Mouse (Mus musculus): ENCODE measurements around the gene Rad54l2. TPM values are rescaled to one million over a fixed set of nuclear protein-coding genes. Genes with fewer than 3 reads are reported as not detected.

The Rad54l2 gene
- total and polyA plus RNA-seq, 2 experiments = 8.1 to 21.5 TPM

DNA sequence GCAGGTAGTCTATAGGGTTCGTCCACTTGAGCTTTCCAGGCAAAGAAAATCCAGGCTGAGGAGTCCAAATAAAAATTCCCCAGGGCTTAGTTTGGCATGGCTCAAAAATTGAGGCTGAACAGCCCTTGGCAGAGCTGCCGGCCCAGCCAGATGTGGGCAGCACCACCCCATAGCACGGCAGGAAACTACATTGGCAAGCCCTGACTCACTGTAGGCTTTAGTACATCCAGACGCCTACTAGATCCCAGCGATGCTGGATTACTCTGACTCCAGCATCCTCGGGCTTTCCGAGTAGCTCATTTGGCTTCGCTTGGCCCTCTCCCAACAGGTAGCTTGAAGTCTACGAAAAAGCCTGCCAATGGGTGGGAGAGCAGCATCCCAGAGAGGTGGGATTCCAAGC lies 108.0 kb downstream of the Rad54l2 start:
- Histone ChIP-seq H3K79me2 (ENCODE audit: control insufficient read depth, insufficient read depth, low read length) (no peaks in the 10 kb centered on the region; the same call in 1 of the 2 replicates), H3K9ac (ENCODE audit: low read depth, low read length) (no peak overlapping the region), H3K4me3 (ENCODE audit: insufficient read depth, low read depth, low read length) (no peak overlapping the region), H3K4me1 (ENCODE audit: control insufficient read depth, insufficient read depth, low read length) (peaks cover 13% of the 10 kb centered on the region), H3K27ac (replicated peaks; ENCODE audit: insufficient read depth, low read depth, low read length) (no peak overlapping the region), H3K27me3 (ENCODE audit: control insufficient read depth, insufficient read depth, low read length) (no peaks in the 10 kb centered on the region), H3K36me3 (ENCODE audit: control insufficient read depth, insufficient read depth, low read length) (peaks cover 6% of the 10 kb centered on the region)
- WGBS = 93% methylated on average over 9 of the region's 9 CpGs
- TF ChIP-seq POLR2A (IDR thresholded peaks at IDR 0.05; ENCODE audit: extremely low read depth, insufficient read depth, low read length) (no peak), CTCF (IDR thresholded peaks at IDR 0.05; ENCODE audit: low read depth, low read length) (no peak)
- DNase-seq (ENCODE audit: extremely low read depth, low read depth, low spot score) = no peak

DNA sequence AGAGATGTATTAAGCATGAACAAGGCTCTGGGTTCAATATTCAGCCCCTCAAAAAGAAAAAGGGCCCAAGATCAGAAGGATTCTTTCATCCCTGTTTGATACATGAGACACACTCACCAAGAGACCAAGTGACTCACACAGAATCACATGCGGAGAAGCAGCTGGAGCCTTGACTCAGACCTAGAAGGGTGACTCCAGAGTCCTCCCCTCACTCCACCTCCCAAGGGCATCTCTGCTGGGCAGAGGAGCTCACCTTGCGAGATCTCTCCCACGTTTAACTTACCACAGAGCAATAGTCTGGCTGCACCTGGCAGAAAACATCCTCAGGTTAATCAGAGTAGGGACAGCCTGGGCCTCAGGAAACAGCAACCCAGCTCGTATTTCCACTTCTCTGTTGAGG lies 110.8 kb downstream of the Rad54l2 start:
- Histone ChIP-seq H3K4me3 (ENCODE audit: insufficient read depth, low read depth, low read length) (no peak overlapping the region), H3K27ac (replicated peaks; ENCODE audit: insufficient read depth, low read depth, low read length) (no peak overlapping the region), H3K27me3 (ENCODE audit: control insufficient read depth, insufficient read depth, low read length) (no peaks in the 10 kb centered on the region), H3K79me2 (ENCODE audit: control insufficient read depth, insufficient read depth, low read length) (no peaks in the 10 kb centered on the region; the same call in 1 of the 2 replicates), H3K9ac (ENCODE audit: low read depth, low read length) (no peak overlapping the region), H3K4me1 (ENCODE audit: control insufficient read depth, insufficient read depth, low read length) (peaks cover 6% of the 10 kb centered on the region), H3K36me3 (ENCODE audit: control insufficient read depth, insufficient read depth, low read length) (peaks cover 6% of the 10 kb centered on the region)
- DNase-seq (ENCODE audit: extremely low read depth, low read depth, low spot score) = no peak
- 90% methylated on average over 4 of the region's 4 CpGs for WGBS
- no peak for TF ChIP-seq CTCF (IDR thresholded peaks at IDR 0.05; ENCODE audit: low read depth, low read length)
- no peak for TF ChIP-seq POLR2A (IDR thresholded peaks at IDR 0.05; ENCODE audit: extremely low read depth, insufficient read depth, low read length)

DNA sequence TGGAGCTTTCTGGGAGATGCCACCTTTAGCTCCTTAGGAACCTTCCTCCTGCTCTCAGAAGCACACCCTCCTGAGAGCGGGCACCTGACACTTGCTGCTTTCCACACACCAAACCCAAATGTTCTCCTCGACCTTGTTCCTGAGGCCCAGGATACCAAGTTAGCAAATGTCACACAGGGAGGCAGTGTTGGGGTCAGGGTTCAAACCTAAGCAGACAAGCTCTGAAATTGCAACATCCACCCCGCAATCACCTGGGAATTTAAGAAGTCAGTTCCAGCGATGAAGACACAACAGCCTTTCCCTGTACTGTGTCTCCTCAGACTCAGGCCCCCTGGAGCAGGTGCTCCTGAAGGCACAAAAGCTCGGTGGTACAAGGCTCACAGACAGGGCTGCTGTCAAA lies 111.3 kb downstream of the Rad54l2 start:
- Histone ChIP-seq H3K36me3 (ENCODE audit: control insufficient read depth, insufficient read depth, low read length) (peaks cover 11% of the 10 kb centered on the region), H3K27me3 (ENCODE audit: control insufficient read depth, insufficient read depth, low read length) (no peaks in the 10 kb centered on the region), H3K4me3 (ENCODE audit: insufficient read depth, low read depth, low read length) (no peak overlapping the region), H3K27ac (replicated peaks; ENCODE audit: insufficient read depth, low read depth, low read length) (peak overlapping the region; percentile 37; the same call in 1 of the 2 replicates), H3K79me2 (ENCODE audit: control insufficient read depth, insufficient read depth, low read length) (no peaks in the 10 kb centered on the region; the same call in 1 of the 2 replicates), H3K9ac (ENCODE audit: low read depth, low read length) (no peak overlapping the region), H3K4me1 (ENCODE audit: control insufficient read depth, insufficient read depth, low read length) (peaks cover 6% of the 10 kb centered on the region)
- 34% methylated on average over 5 of the region's 5 CpGs for WGBS
- TF ChIP-seq POLR2A (IDR thresholded peaks at IDR 0.05; ENCODE audit: extremely low read depth, insufficient read depth, low read length) = no peak
- TF ChIP-seq CTCF (IDR thresholded peaks at IDR 0.05; ENCODE audit: low read depth, low read length) = no peak
- peak; percentile 86 for DNase-seq (ENCODE audit: extremely low read depth, low read depth, low spot score)

DNA sequence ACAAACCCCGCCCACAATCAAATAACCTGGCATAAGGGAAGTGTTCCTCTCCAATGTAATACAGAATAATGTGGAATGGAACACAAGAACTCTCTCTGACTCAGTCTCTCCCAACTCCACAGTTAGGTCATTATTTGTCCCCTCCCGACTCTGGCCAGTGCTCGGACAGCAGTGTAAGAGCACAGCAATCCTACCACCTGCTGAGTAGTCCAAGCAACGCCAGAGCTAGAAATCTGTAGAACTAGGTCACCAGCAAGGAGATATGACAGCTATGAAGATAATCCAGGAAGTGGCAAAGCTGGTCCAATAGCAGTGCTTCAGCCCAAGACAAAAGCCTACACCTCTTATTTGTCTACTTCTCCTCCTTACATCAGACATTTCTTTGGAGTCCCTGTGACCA lies 112.4 kb downstream of the Rad54l2 start:
- Histone ChIP-seq H3K4me3 (ENCODE audit: insufficient read depth, low read depth, low read length) (no peak overlapping the region), H3K4me1 (ENCODE audit: control insufficient read depth, insufficient read depth, low read length) (peaks cover 6% of the 10 kb centered on the region), H3K79me2 (ENCODE audit: control insufficient read depth, insufficient read depth, low read length) (no peaks in the 10 kb centered on the region; the same call in 1 of the 2 replicates), H3K27ac (replicated peaks; ENCODE audit: insufficient read depth, low read depth, low read length) (no peak overlapping the region), H3K27me3 (ENCODE audit: control insufficient read depth, insufficient read depth, low read length) (no peaks in the 10 kb centered on the region), H3K9ac (ENCODE audit: low read depth, low read length) (no peak overlapping the region), H3K36me3 (ENCODE audit: control insufficient read depth, insufficient read depth, low read length) (peaks cover 13% of the 10 kb centered on the region; the same call in 1 of the 2 replicates)
- DNase-seq (ENCODE audit: extremely low read depth, low read depth, low spot score) = no peak
- TF ChIP-seq POLR2A (IDR thresholded peaks at IDR 0.05; ENCODE audit: extremely low read depth, insufficient read depth, low read length) (no peak), CTCF (IDR thresholded peaks at IDR 0.05; ENCODE audit: low read depth, low read length) (no peak)
- 91% methylated on average over 4 of the region's 4 CpGs for WGBS

DNA sequence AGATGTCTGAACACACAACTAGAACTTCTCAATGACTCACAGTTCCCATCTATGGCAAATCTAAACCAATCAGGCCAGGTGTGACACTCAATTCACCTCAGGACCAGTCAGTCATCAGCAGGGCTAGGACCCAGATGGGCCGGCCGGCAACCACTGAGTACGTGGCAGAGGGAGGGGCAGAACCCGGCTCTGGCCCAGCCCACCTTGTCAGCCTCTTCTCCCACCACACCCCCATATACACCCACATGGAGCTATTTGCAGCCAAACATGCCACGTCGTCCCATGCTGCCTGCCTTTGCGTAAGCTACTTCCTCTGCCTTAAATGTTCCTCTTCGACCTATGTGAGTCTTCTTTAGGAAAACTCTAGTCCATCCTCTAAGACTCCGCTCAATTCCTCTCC lies 113.0 kb downstream of the Rad54l2 start:
- Histone ChIP-seq H3K4me3 (ENCODE audit: insufficient read depth, low read depth, low read length) (no peak overlapping the region), H3K27ac (replicated peaks; ENCODE audit: insufficient read depth, low read depth, low read length) (no peak overlapping the region), H3K27me3 (ENCODE audit: control insufficient read depth, insufficient read depth, low read length) (no peaks in the 10 kb centered on the region), H3K36me3 (ENCODE audit: control insufficient read depth, insufficient read depth, low read length) (peaks cover 17% of the 10 kb centered on the region), H3K4me1 (ENCODE audit: control insufficient read depth, insufficient read depth, low read length) (peaks cover 6% of the 10 kb centered on the region), H3K9ac (ENCODE audit: low read depth, low read length) (no peak overlapping the region), H3K79me2 (ENCODE audit: control insufficient read depth, insufficient read depth, low read length) (no peaks in the 10 kb centered on the region; the same call in 1 of the 2 replicates)
- TF ChIP-seq POLR2A (IDR thresholded peaks at IDR 0.05; ENCODE audit: extremely low read depth, insufficient read depth, low read length) = no peak
- no peak for TF ChIP-seq CTCF (IDR thresholded peaks at IDR 0.05; ENCODE audit: low read depth, low read length)
- WGBS = 77% methylated on average over 9 of the region's 9 CpGs
- no peak for DNase-seq (ENCODE audit: extremely low read depth, low read depth, low spot score)

DNA sequence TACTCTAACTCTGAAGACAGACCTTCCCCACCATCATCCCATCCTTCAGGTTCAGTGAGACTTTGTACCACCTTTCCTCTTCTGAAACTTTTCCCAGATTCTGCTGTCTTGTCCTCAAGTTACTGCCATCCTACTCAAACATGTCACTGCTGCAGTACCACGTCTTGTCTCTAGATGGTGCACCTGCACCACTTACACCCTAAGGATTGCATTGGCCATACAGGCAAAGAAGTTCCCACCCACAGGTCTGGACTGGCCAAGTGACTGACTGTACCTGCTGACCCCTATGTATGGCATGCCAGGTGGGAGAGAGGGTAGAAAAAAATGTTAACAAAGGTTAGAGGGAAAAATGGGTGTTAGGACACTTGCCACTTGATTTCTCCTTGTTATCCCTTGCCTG lies 113.5 kb downstream of the Rad54l2 start:
- 2% methylated on average over 1 of the region's 1 CpGs for WGBS
- Histone ChIP-seq H3K36me3 (ENCODE audit: control insufficient read depth, insufficient read depth, low read length) (peaks cover 18% of the 10 kb centered on the region), H3K79me2 (ENCODE audit: control insufficient read depth, insufficient read depth, low read length) (no peaks in the 10 kb centered on the region; the same call in 1 of the 2 replicates), H3K27ac (replicated peaks; ENCODE audit: insufficient read depth, low read depth, low read length) (no peak overlapping the region), H3K4me3 (ENCODE audit: insufficient read depth, low read depth, low read length) (no peak overlapping the region), H3K9ac (ENCODE audit: low read depth, low read length) (no peak overlapping the region), H3K4me1 (ENCODE audit: control insufficient read depth, insufficient read depth, low read length) (peaks cover 6% of the 10 kb centered on the region), H3K27me3 (ENCODE audit: control insufficient read depth, insufficient read depth, low read length) (no peaks in the 10 kb centered on the region)
- peak; percentile 66 for DNase-seq (ENCODE audit: extremely low read depth, low read depth, low spot score)
- TF ChIP-seq CTCF (IDR thresholded peaks at IDR 0.05; ENCODE audit: low read depth, low read length) (peak; percentile 78), POLR2A (IDR thresholded peaks at IDR 0.05; ENCODE audit: extremely low read depth, insufficient read depth, low read length) (no peak)

All from liver, adult 2 months (tissue).